Mouse (Mus musculus) heart, adult 2 months (tissue): ENCODE measurements around the gene Usp28. TPM values are rescaled to one million over a fixed set of nuclear protein-coding genes. Genes with fewer than 3 reads are reported as not detected.

ENCODE experiments used
- DNase-seq, 2 experiments: peaks; one replicate each; pipeline ENCODE4 v3.0.0; 2021
- H3K27ac ChIP-seq: fragments of 200-600 bp; 2 replicates; pipeline ENCODE4 v1.8.1; 2022
- H3K27me3 ChIP-seq: fragments of 200-500 bp; 2 replicates; pipeline ENCODE4 v1.6.1; 2012; ENCODE audit warnings: mild to moderate bottlenecking, low read length, inconsistent platforms, mixed read lengths; ENCODE audit not compliant: control insufficient read depth, insufficient read depth
- H3K36me3 ChIP-seq: fragments of 200-500 bp; 2 replicates; pipeline ENCODE4 v1.6.1; 2012; ENCODE audit warnings: low read length, inconsistent platforms; ENCODE audit not compliant: control insufficient read depth, insufficient read depth
- H3K4me1 ChIP-seq: fragments of 200-500 bp; 2 replicates; pipeline ENCODE4 v1.6.1; 2011; ENCODE audit warnings: low read length; ENCODE audit not compliant: control insufficient read depth, insufficient read depth
- H3K4me3 ChIP-seq: fragments of 200-600 bp; 2 replicates; pipeline ENCODE4 v1.8.1; 2022
- H3K79me2 ChIP-seq: fragments of 200-500 bp; replicated peaks from 2 replicates; pipeline ENCODE4 v1.6.1; 2012; ENCODE audit warnings: mild to moderate bottlenecking, inconsistent platforms, low read length, moderate library complexity, mixed read lengths; ENCODE audit not compliant: control insufficient read depth, insufficient read depth
- H3K9ac ChIP-seq: fragments of 200-500 bp; 2 replicates; pipeline ENCODE4 v1.6.1; 2012; ENCODE audit warnings: low read depth, mild to moderate bottlenecking, control low read depth, inconsistent platforms, low read length, mixed read lengths
- CTCF ChIP-seq: fragments of 200-600 bp; IDR thresholded peaks from 2 replicates; pipeline ENCODE4 v1.8.1; 2022; ENCODE audit warnings: antibody characterized with exemption, mild to moderate bottlenecking, moderate library complexity
- EP300 ChIP-seq: fragments of 200-500 bp; IDR thresholded peaks from 2 replicates; pipeline ENCODE4 v1.6.1; 2011; ENCODE audit warnings: low read depth, low read length, control low read depth; ENCODE audit not compliant: insufficient read depth
- POLR2A ChIP-seq: fragments of 200-500 bp; IDR thresholded peaks from 2 replicates; pipeline ENCODE4 v1.6.1; 2011; ENCODE audit warnings: mild to moderate bottlenecking, low read depth, low read length, control low read depth; ENCODE audit not compliant: insufficient read depth
- WGBS: fragments of 180-500 bp; shearing (Covaris S2); methylation state at CpG from one replicate; pipeline ENCODE4 v1.1.7; 2018; 5-methylcytosine and 5-hydroxymethylcytosine counted together
- intact Hi-C: fragments of 180-260 bp; cut with DNase I; formaldehyde crosslinking; loops from one replicate; pipeline ENCODE4 v1.15.1; 2025
- polyA plus RNA-seq: library from polyadenylated mRNA; depleted of rRNA; stranded (reverse); fragments of >200 nt; gene quantifications from 2 replicates; pipeline ENCODE4 v1.2.3, GENCODE M21; 2012
- total RNA-seq, 2 experiments: library from RNA; stranded (reverse); gene quantifications; 2 replicates each; pipeline ENCODE4 v1.2.3; 2021

Usp28 gene
- total and polyA plus RNA-seq, 3 experiments = 72.8 to 130 (median 113) TPM

- Histone ChIP-seq H3K4me3 (peak overlapping the region; percentile 70), H3K4me1 (peaks cover 6% of the 10 kb centered on the region), H3K36me3 (no peaks in the 10 kb centered on the region; the same call in 1 of the 2 replicates), H3K27me3 (no peaks in the 10 kb centered on the region), H3K9ac (peak overlapping the region; percentile 85), H3K79me2 (no peaks in the 10 kb centered on the region), H3K27ac (peak overlapping the region; percentile 95)
- 7% methylated on average over 8 of the region's 8 CpGs for WGBS
- intact Hi-C loops = loop anchor here (10.0 kb wide), 1 partner anchor 370 kb away; no protein-coding TSS in a partner anchor
- TF ChIP-seq POLR2A (no peak), EP300 (no peak), CTCF (no peak)
- no peak for DNase-seq
Observed at GRCm38 (mm10) chr9:48984320-48984844, 793 bp upstream of the Usp28 start.

GRCm38 (mm10) chr9:48985708-48986088 lies 523 bp downstream of the Usp28 start:
- Histone ChIP-seq H3K4me1 (peaks cover 6% of the 10 kb centered on the region), H3K9ac (peak overlapping the region; percentile 84), H3K79me2 (no peaks in the 10 kb centered on the region), H3K27ac (peak overlapping the region; percentile 90), H3K4me3 (peak overlapping the region; percentile 96), H3K27me3 (no peaks in the 10 kb centered on the region), H3K36me3 (no peaks in the 10 kb centered on the region; the same call in 1 of the 2 replicates)
- intact Hi-C loops = loop anchor here (5.0 to 10.0 kb wide), 3 partner anchors 67 to 503 kb away; partner anchors contain the start of gene Rexo2
- 1% methylated on average over 20 of the region's 20 CpGs for WGBS
- TF ChIP-seq EP300 (no peak), CTCF (no peak), POLR2A (no peak)
- no peak for DNase-seq

DNA sequence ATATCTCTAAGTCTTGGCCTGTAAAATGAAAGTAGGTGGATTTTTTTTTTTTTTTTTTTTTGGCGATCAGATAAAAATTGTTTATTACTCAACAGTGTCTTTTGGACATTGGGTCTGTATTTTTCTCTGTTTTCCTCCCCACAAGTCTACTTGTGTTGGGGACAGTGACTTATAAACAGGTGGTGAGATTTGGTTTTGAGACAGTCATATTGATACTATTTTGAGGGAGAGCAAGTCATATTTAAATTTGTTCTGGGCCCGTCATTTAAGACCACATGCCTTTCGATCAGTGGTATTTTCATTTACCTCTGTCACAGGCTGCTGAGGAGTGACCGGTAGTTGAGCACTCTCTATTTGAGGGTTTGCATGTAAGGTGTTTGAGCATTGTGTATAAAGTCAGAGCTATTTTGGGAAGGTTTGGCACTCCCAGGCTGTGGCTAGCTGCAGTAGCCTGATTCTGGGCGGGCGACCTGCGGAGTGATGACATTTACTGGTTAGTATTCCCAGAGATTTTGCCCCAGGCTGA lies 1.5 kb downstream of the Usp28 start:
- 32% methylated on average over 7 of the region's 7 CpGs for WGBS
- Histone ChIP-seq H3K27ac (peak overlapping the region; percentile 90), H3K36me3 (no peaks in the 10 kb centered on the region; the same call in 1 of the 2 replicates), H3K4me1 (peaks cover 6% of the 10 kb centered on the region), H3K9ac (peak overlapping the region; percentile 28), H3K79me2 (no peaks in the 10 kb centered on the region), H3K27me3 (no peaks in the 10 kb centered on the region), H3K4me3 (peak overlapping the region; percentile 96)
- TF ChIP-seq CTCF = no peak
- TF ChIP-seq POLR2A = peak; percentile 64; the same call in 1 of the 2 replicates
- TF ChIP-seq EP300 = 0 out of 2 replicates have a peak, but pooled peaks have one; percentile 21
- intact Hi-C loops = loop anchor here (5.0 to 10.0 kb wide), 3 partner anchors 66 to 504 kb away; partner anchors contain the start of gene Rexo2
- peak; percentile 32 to 71 for DNase-seq

DNA sequence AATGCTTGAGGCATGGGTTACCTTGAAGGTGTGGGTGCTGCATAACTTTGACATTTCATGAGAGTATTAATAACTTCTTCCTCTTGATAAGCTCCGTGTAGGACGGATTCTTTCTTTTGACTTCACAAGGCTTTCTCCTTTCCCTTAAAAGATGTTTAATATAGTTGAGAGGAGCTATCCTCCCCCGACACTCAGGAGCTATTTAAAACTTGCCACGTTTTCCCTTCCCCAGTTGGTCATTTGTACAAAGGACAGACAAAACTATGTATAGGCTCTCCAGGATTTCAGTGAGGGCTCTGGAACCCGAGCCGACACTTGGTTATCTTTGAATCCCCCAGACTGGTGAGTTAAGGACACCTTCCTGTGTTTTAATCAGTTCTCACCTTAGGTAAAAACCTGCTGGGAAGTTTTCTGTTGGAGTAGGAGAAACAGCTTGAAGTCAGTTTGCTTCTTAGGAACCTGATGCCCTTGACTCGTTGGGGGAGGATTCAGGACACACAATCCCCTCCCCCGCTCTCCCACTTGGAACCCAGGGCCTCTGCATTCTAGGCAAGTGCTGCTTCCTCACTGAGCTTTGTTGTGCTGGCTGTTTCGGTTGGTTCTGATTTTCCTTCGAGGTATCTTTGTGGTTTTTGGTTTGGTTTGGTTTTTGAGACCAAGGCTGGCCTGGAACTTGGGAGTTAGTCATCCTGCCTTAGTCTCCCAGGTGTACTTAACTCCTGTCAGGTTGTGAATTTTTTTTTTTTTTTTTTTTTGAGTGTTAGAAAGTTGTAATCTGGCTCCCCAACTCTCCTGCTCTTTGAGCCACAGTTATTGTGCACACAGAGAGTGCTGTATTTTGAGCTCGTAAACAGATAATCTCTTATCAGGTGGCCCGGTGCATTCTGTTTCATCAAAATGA lies 2.3 kb downstream of the Usp28 start:
- Histone ChIP-seq H3K79me2 (no peaks in the 10 kb centered on the region), H3K4me3 (peak overlapping the region; percentile 32), H3K27me3 (no peaks in the 10 kb centered on the region), H3K9ac (peak overlapping the region; percentile 38), H3K36me3 (no peaks in the 10 kb centered on the region; the same call in 1 of the 2 replicates), H3K4me1 (peaks cover 6% of the 10 kb centered on the region), H3K27ac (peak overlapping the region; percentile 90)
- intact Hi-C loops = loop anchor here (5.0 to 10.0 kb wide), 3 partner anchors 65 to 505 kb away; partner anchors contain the start of gene Rexo2
- DNase-seq = peak in 1 of 2 experiments; percentile 25
- 33% methylated on average over 12 of the region's 12 CpGs for WGBS
- no peak for TF ChIP-seq POLR2A
- no peak for TF ChIP-seq CTCF
- TF ChIP-seq EP300 = no peak

- DNase-seq = no peak
- no peak overlapping the region for H3K9ac ChIP-seq
- 78% methylated on average over 5 of the region's 5 CpGs for WGBS
- intact Hi-C loops = no loop called here
- no peak for TF ChIP-seq CTCF
- TF ChIP-seq POLR2A = no peak
- TF ChIP-seq EP300 = no peak
- H3K79me2 ChIP-seq = no peaks in the 10 kb centered on the region
- H3K4me1 ChIP-seq = peaks cover 4% of the 10 kb centered on the region; the same call in 1 of the 2 replicates
- H3K4me3 ChIP-seq = no peak overlapping the region
- peaks cover 4% of the 10 kb centered on the region for H3K36me3 ChIP-seq
- H3K27ac ChIP-seq = no peak overlapping the region
- H3K27me3 ChIP-seq = no peaks in the 10 kb centered on the region
Observed at GRCm38 (mm10) chr9:48991671-48992070, 6.5 kb downstream of the Usp28 start.
